Mouse (Mus musculus) liver, embryonic 14.5 days (tissue): ENCODE results near the gene N4bp3. TPM values are rescaled to one million over a fixed set of nuclear protein-coding genes. Genes with fewer than 3 reads are reported as not detected.

Experiments used
- ATAC-seq: fragments of 200-750 bp; cut with Nextera tagmentation; 2 replicates; pipeline ENCODE4 v1.8.0; 2017; ENCODE audit warnings: moderate number of reproducible peaks, mild to moderate bottlenecking, moderate library complexity; ENCODE audit not compliant: insufficient read depth
- DNase-seq, 3 experiments: peaks; one replicate each; pipeline ENCODE4 v3.0.0-alpha.2; 2012 to 2013; ENCODE audit warnings: low read depth in 3 of 3, low spot score in 3 of 3
- H3K27ac ChIP-seq: fragments of 300-500 bp; sonication (generic); 2 replicates; pipeline ENCODE4 v1.5.1; 2014; ENCODE audit warnings: moderate library complexity, mild to moderate bottlenecking, control low read depth, inconsistent platforms
- H3K27me3 ChIP-seq: fragments of 300-500 bp; sonication (generic); 2 replicates; pipeline ENCODE4 v1.6.1; 2014; ENCODE audit warnings: mild to moderate bottlenecking, low read length, moderate library complexity; ENCODE audit not compliant: control insufficient read depth, insufficient read depth
- H3K36me3 ChIP-seq: fragments of 300-500 bp; sonication (generic); replicated peaks from 2 replicates; pipeline ENCODE4 v1.6.1; 2014; ENCODE audit warnings: low read depth; ENCODE audit not compliant: control insufficient read depth, insufficient read depth
- H3K4me1 ChIP-seq, 2 experiments: fragments of 200-500 bp in 1 of 2; fragments of 300-500 bp in 1 of 2; sonication (generic) in 1 of 2; replicated peaks; 2 replicates each; pipeline ENCODE4 v1.6.1; 2012 to 2014; ENCODE audit warnings: antibody characterized with exemption in 1 of 2, inconsistent platforms in 1 of 2, low read length in 1 of 2; ENCODE audit not compliant: control insufficient read depth in 2 of 2, insufficient read depth in 2 of 2
- H3K4me2 ChIP-seq: fragments of 300-500 bp; sonication (generic); 2 replicates; pipeline ENCODE4 v1.6.1; 2014; ENCODE audit warnings: low read depth, mild to moderate bottlenecking, control low read depth, moderate library complexity
- H3K4me3 ChIP-seq, 2 experiments: fragments of 200-500 bp in 1 of 2; fragments of 300-500 bp in 1 of 2; sonication (generic) in 1 of 2; 2 replicates each; pipeline ENCODE4 v1.5.1; 2012 to 2014; ENCODE audit warnings: low read depth in 2 of 2, low read length in 2 of 2, mild to moderate bottlenecking in 2 of 2, control low read depth in 1 of 2, inconsistent platforms in 1 of 2, moderate library complexity in 1 of 2; ENCODE audit not compliant: insufficient read depth in 1 of 2
- H3K9ac ChIP-seq: fragments of 300-500 bp; sonication (generic); replicated peaks from 2 replicates; pipeline ENCODE4 v1.6.1; 2014; ENCODE audit warnings: mild to moderate bottlenecking, control low read depth, moderate library complexity
- H3K9me3 ChIP-seq: fragments of 300-500 bp; sonication (generic); 2 replicates; pipeline ENCODE4 v1.6.1; 2016; ENCODE audit warnings: low read length, mixed read lengths; ENCODE audit not compliant: control insufficient read depth
- CTCF ChIP-seq: IDR thresholded peaks from 2 replicates; pipeline ENCODE4 v1.5.1; 2016; ENCODE audit warnings: antibody characterized with exemption, low read depth, control low read depth
- EP300 ChIP-seq: IDR thresholded peaks from 2 replicates; pipeline ENCODE4 v1.6.1; 2016; ENCODE audit warnings: antibody characterized with exemption, low read depth
- WGBS: fragments of 180-500 bp; shearing (Covaris S2); extraction: QIAGEN DNeasy Blood & Tissue Kit; methylation state at CpG from one replicate; pipeline ENCODE4 v1.1.7; 2014; ENCODE audit not compliant: insufficient replicate concordance; 5-methylcytosine and 5-hydroxymethylcytosine counted together
- polyA plus RNA-seq, 2 experiments: library from polyadenylated mRNA; depleted of rRNA in 1 of 2; stranded (reverse) in 1 of 2; unstranded in 1 of 2; fragments of >200 nt; fragmentation: Nextera tagmentation in 1 of 2; extraction: Ambion mirVana in 1 of 2; gene quantifications; 2 replicates each; pipeline versions ENCODE4 v1.2.1 to v1.2.3; 2012 to 2014

Gene N4bp3
- polyA plus RNA-seq, 2 experiments, result 1.2 to 1.7 TPM

DNA sequence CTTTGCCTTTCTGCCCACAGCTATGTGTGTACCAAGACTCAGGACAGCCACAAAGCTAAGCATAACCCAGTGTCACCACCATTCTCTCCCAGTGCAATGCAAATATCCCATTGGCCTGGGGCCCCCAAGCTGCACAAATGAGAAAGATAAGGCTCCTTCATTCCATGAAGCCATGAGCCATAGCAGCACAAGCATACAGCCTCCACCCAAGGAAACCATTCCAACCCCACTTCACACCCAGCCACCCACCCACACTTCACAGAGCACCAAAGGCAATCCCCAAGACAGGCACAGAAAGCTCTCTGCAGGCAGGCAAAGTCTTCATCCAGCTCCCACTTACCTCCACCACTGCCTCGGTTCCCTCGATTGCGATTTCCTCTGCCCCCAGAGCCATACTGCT lies 48.4 kb downstream of the N4bp3 start:
- Histone ChIP-seq H3K4me2 (no peak overlapping the region), H3K9ac (peak overlapping the region; percentile 3; the same call in 1 of the 2 replicates), H3K4me3 (no peak overlapping the region), H3K27me3 (no peaks in the 10 kb centered on the region), H3K36me3 (peaks cover 84% of the 10 kb centered on the region), H3K4me1 (peaks cover 1 to 6% of the 10 kb centered on the region in 2 experiments), H3K9me3 (no peaks in the 10 kb centered on the region), H3K27ac (no peak overlapping the region)
- WGBS, result 78% methylated on average over 3 of the region's 3 CpGs
- ATAC-seq (no peak), DNase-seq (no peak)
- TF ChIP-seq CTCF (no peak), EP300 (no peak)

DNA sequence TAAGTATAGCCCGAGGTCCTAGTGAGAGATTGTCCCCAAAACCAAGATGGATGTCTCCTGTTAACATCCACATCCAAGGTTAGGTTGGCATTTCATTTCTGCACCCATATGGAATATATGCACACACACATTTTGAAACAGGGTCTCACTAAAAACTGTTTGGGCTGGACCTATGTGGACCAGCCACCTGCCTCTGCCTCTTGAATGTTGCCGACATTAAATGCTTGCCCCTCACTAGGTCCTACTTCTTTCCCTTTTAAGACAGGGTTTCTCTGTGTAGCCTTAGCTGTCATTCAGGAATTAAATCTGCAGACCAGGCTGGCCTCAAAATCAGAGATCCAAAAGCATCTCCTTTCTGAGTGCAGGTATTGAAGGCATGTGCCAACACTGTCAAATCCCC lies 53.1 kb downstream of the N4bp3 start:
- Histone ChIP-seq H3K9ac (no peak overlapping the region), H3K4me1 (no peaks in the 10 kb centered on the region), H3K4me2 (no peak overlapping the region), H3K27me3 (no peaks in the 10 kb centered on the region), H3K4me3 (no peak overlapping the region), H3K36me3 (peaks cover 96% of the 10 kb centered on the region), H3K9me3 (no peaks in the 10 kb centered on the region), H3K27ac (no peak overlapping the region)
- 63% methylated on average over 2 of the region's 2 CpGs for WGBS
- ATAC-seq (no peak), DNase-seq (no peak)
- TF ChIP-seq CTCF (no peak), EP300 (no peak)

DNA sequence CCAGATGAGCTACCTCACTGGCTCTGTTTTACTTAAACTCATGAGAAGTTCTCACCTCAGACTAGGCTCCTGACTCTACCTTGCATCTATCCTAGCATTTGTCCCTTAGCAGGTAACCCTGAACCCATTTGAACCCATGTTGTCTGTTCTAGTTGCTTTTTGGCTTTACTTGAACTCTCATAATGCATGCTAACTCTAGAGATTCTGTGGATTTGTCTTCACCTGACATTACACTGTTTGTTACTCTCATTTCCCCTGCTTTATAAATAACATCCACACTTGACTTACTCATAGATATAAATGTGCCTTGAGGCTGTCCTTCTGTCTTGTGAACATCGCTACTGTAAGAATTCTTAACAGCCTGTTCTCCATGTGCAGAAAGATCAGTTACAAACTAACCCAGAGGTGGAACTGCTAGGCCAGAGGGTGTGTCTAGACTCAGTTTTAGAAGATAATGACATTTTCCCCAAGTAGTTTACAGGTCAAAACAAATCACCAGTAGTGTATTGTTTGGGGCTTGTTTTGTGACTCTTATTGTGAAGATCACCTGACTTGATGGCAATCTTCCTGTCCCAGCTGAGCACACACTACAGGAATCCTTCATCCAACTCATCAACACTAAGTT lies 55.1 kb downstream of the N4bp3 start:
- H3K9ac ChIP-seq, result no peak overlapping the region
- H3K4me2 ChIP-seq, result no peak overlapping the region
- WGBS, result 81% methylated on average over 1 of the region's 1 CpGs
- no peak overlapping the region for H3K4me3 ChIP-seq
- TF ChIP-seq EP300 (no peak), CTCF (no peak)
- ATAC-seq (no peak), DNase-seq (no peak)
- no peaks in the 10 kb centered on the region for H3K4me1 ChIP-seq
- H3K9me3 ChIP-seq, result no peaks in the 10 kb centered on the region
- no peaks in the 10 kb centered on the region for H3K27me3 ChIP-seq
- peaks cover 95% of the 10 kb centered on the region for H3K36me3 ChIP-seq
- no peak overlapping the region for H3K27ac ChIP-seq

DNA sequence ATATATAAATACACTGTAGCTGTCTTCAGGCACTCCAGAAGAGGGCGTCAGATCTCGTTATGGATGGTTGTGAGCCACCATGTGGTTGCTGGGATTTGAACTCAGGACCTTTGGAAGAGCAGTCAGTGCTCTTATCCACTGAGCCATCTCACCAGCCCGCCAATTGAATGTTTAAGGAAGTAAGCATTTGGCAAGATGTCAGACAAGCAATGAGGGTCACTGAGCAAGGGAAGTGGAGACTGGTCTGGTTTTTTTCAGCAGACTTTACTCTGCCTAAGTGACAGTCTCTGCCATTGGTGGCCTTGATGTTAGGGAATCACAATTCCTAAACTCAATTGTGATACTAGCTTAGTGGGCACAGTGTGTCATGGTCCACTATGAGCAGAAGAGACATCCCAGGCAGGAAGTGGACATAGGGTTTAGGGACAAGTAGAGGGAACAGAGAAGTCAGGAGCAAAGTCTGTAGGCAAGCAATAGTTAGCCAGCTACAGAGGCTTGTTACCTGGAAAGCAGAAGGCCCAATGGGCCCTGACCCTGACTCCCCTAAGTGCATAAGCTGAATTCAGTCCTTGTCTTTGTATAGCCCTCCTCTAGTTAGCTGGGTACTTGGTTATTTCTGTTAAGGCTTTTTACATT lies 55.8 kb downstream of the N4bp3 start:
- 52% methylated on average over 3 of the region's 3 CpGs for WGBS
- Histone ChIP-seq H3K4me3 (no peak overlapping the region), H3K9ac (no peak overlapping the region), H3K9me3 (no peaks in the 10 kb centered on the region), H3K4me1 (no peaks in the 10 kb centered on the region), H3K27ac (no peak overlapping the region), H3K4me2 (no peak overlapping the region), H3K36me3 (peaks cover 88% of the 10 kb centered on the region), H3K27me3 (no peaks in the 10 kb centered on the region)
- ATAC-seq, result 0 out of 2 replicates have a peak, but pooled peaks have one; percentile 3
- no peak for DNase-seq
- TF ChIP-seq CTCF (no peak), EP300 (no peak)

DNA sequence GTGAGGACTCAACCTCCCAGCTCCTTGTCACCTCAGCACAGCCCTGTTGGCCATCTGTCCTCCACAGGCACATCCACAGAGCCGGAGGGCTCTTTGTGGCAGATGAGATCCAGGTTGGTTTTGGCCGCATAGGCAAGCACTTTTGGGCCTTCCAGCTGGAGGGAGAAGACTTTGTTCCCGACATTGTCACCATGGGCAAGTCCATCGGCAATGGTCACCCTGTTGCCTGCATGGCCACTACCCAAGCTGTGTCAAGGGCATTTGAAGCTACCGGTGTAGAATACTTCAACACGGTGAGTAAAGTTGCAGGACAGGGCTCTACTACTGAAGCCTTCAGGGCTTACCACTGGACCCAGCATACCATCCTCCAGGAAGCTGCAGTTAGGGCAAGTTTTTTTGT lies 56.8 kb downstream of the N4bp3 start:
- no peak overlapping the region for H3K4me3 ChIP-seq
- no peak overlapping the region for H3K27ac ChIP-seq
- WGBS, result 83% methylated on average over 6 of the region's 6 CpGs
- H3K9me3 ChIP-seq, result no peaks in the 10 kb centered on the region
- DNase-seq (no peak), ATAC-seq (no peak)
- no peak overlapping the region for H3K9ac ChIP-seq
- H3K4me2 ChIP-seq, result no peak overlapping the region
- peaks cover 80% of the 10 kb centered on the region for H3K36me3 ChIP-seq
- H3K4me1 ChIP-seq, result no peaks in the 10 kb centered on the region
- H3K27me3 ChIP-seq, result no peaks in the 10 kb centered on the region
- TF ChIP-seq CTCF, result no peak
- TF ChIP-seq EP300, result no peak
